Mouse (Mus musculus): ENCODE results near the gene Ankub1. TPM values are rescaled to one million over a fixed set of nuclear protein-coding genes. Genes with fewer than 3 reads are reported as not detected.

The Ankub1 gene
- polyA plus RNA-seq, 1 experiment from 2014 or later = 0.14 TPM

DNA sequence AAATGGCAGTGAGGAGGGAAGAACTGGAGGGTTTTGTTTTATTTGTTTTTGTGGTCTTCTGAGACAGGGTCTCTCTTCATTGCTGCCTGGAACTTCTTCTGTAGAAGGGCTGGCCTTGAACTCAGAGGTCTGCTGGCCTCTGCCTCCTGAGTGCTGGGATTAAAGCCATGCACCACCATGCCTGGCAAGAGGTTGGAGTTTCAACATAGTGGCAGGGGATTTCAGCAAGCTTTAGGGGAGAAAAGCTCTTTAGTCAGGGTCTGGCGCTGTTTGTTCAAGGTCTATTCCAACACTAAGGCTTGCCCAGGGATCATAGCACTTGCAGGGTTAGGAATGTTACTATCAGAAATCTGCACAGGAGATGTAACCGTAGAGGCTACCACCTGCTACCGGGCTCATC lies 39.0 kb downstream of the Ankub1 start:
- Histone ChIP-seq H3K27me3 (replicated peaks; ENCODE audit: control insufficient read depth, insufficient read depth, low read length) (no peaks in the 10 kb centered on the region), H3K36me3 (ENCODE audit: control insufficient read depth, insufficient read depth, low read length) (peaks cover 10% of the 10 kb centered on the region; the same call in 1 of the 2 replicates), H3K27ac (replicated peaks; ENCODE audit: low read depth, low read length) (no peak overlapping the region), H3K4me1 (ENCODE audit: control insufficient read depth, insufficient read depth, low read length) (peaks cover 4% of the 10 kb centered on the region; the same call in 1 of the 2 replicates), H3K9me3 (ENCODE audit: control insufficient read depth, low read length) (no peaks in the 10 kb centered on the region), H3K4me2 (ENCODE audit: low read depth, low read length) (no peak overlapping the region), H3K4me3 (ENCODE audit: low read depth, low read length) (no peak overlapping the region), H3K9ac (ENCODE audit: low read depth, low read length) (no peak overlapping the region)
- DNase-seq (ENCODE audit: low spot score) = no peak
- 79% methylated on average over 3 of the region's 3 CpGs for WGBS
- ATAC-seq (ENCODE audit: low read depth) = no peak

GRCm38 (mm10) chr3:57652485-57652884 lies 40.1 kb downstream of the Ankub1 start:
- no peak overlapping the region for H3K4me3 ChIP-seq (ENCODE audit: low read depth, low read length)
- H3K9ac ChIP-seq (ENCODE audit: low read depth, low read length) = no peak overlapping the region
- DNase-seq (ENCODE audit: low spot score) (peak; percentile 33), ATAC-seq (ENCODE audit: low read depth) (no peak)
- H3K36me3 ChIP-seq (ENCODE audit: control insufficient read depth, insufficient read depth, low read length) = peaks cover 13% of the 10 kb centered on the region
- WGBS = 85% methylated on average over 3 of the region's 3 CpGs
- H3K9me3 ChIP-seq (ENCODE audit: control insufficient read depth, low read length) = no peaks in the 10 kb centered on the region
- H3K27ac ChIP-seq (replicated peaks; ENCODE audit: low read depth, low read length) = no peak overlapping the region
- H3K27me3 ChIP-seq (replicated peaks; ENCODE audit: control insufficient read depth, insufficient read depth, low read length) = no peaks in the 10 kb centered on the region
- H3K4me1 ChIP-seq (ENCODE audit: control insufficient read depth, insufficient read depth, low read length) = peaks cover 4% of the 10 kb centered on the region; the same call in 1 of the 2 replicates
- H3K4me2 ChIP-seq (ENCODE audit: low read depth, low read length) = no peak overlapping the region

GRCm38 (mm10) chr3:57651865-57652259 lies 40.7 kb downstream of the Ankub1 start:
- H3K4me3 ChIP-seq (ENCODE audit: low read depth, low read length) = peak overlapping the region; percentile 78
- ATAC-seq (ENCODE audit: low read depth) (0 out of 2 replicates have a peak, but pooled peaks have one; percentile 4), DNase-seq (ENCODE audit: low spot score) (no peak)
- H3K9ac ChIP-seq (ENCODE audit: low read depth, low read length) = peak overlapping the region; percentile 77
- no peaks in the 10 kb centered on the region for H3K9me3 ChIP-seq (ENCODE audit: control insufficient read depth, low read length)
- H3K4me1 ChIP-seq (ENCODE audit: control insufficient read depth, insufficient read depth, low read length) = peaks cover 4% of the 10 kb centered on the region; the same call in 1 of the 2 replicates
- peaks cover 13% of the 10 kb centered on the region for H3K36me3 ChIP-seq (ENCODE audit: control insufficient read depth, insufficient read depth, low read length)
- H3K4me2 ChIP-seq (ENCODE audit: low read depth, low read length) = peak overlapping the region; percentile 63
- peak overlapping the region; percentile 78; the same call in 1 of the 2 replicates for H3K27ac ChIP-seq (replicated peaks; ENCODE audit: low read depth, low read length)
- no peaks in the 10 kb centered on the region for H3K27me3 ChIP-seq (replicated peaks; ENCODE audit: control insufficient read depth, insufficient read depth, low read length)
- 62% methylated on average over 3 of the region's 3 CpGs for WGBS

- peaks cover 4% of the 10 kb centered on the region; the same call in 1 of the 2 replicates for H3K4me1 ChIP-seq (ENCODE audit: control insufficient read depth, insufficient read depth, low read length)
- DNase-seq (ENCODE audit: low spot score) (peak; percentile 89), ATAC-seq (ENCODE audit: low read depth) (peak; percentile 98)
- peak within 1 kb of the TSS; percentile 78 for H3K27ac ChIP-seq (replicated peaks; ENCODE audit: low read depth, low read length)
- peaks cover 18% of the 10 kb centered on the region for H3K36me3 ChIP-seq (ENCODE audit: control insufficient read depth, insufficient read depth, low read length)
- no peaks in the 10 kb centered on the region for H3K9me3 ChIP-seq (ENCODE audit: control insufficient read depth, low read length)
- peak within 1 kb of the TSS; percentile 77 for H3K9ac ChIP-seq (ENCODE audit: low read depth, low read length)
- peak within 1 kb of the TSS; percentile 78 for H3K4me3 ChIP-seq (ENCODE audit: low read depth, low read length)
- H3K27me3 ChIP-seq (replicated peaks; ENCODE audit: control insufficient read depth, insufficient read depth, low read length) = no peaks in the 10 kb centered on the region
- WGBS = under 1% methylated on average over 37 of the region's 42 CpGs
- peak within 1 kb of the TSS; percentile 63 for H3K4me2 ChIP-seq (ENCODE audit: low read depth, low read length)
These were observed 41.3 kb downstream of the Ankub1 start, which contains the start of gene Commd2 for GRCm38 (mm10) chr3:57651231-57651864. Commd2 (minus strand) TSS chr3:57651715.

GRCm38 (mm10) chr3:57643191-57643590 lies 49.4 kb downstream of the Ankub1 start:
- Histone ChIP-seq H3K27me3 (replicated peaks; ENCODE audit: control insufficient read depth, insufficient read depth, low read length) (no peaks in the 10 kb centered on the region), H3K36me3 (ENCODE audit: control insufficient read depth, insufficient read depth, low read length) (peaks cover 32% of the 10 kb centered on the region), H3K4me2 (ENCODE audit: low read depth, low read length) (no peak overlapping the region), H3K9ac (ENCODE audit: low read depth, low read length) (no peak overlapping the region), H3K4me1 (ENCODE audit: control insufficient read depth, insufficient read depth, low read length) (no peaks in the 10 kb centered on the region), H3K27ac (replicated peaks; ENCODE audit: low read depth, low read length) (no peak overlapping the region), H3K4me3 (ENCODE audit: low read depth, low read length) (no peak overlapping the region), H3K9me3 (ENCODE audit: control insufficient read depth, low read length) (no peaks in the 10 kb centered on the region)
- WGBS = 89% methylated on average over 6 of the region's 6 CpGs
- ATAC-seq (ENCODE audit: low read depth) (no peak), DNase-seq (ENCODE audit: low spot score) (no peak)

DNA sequence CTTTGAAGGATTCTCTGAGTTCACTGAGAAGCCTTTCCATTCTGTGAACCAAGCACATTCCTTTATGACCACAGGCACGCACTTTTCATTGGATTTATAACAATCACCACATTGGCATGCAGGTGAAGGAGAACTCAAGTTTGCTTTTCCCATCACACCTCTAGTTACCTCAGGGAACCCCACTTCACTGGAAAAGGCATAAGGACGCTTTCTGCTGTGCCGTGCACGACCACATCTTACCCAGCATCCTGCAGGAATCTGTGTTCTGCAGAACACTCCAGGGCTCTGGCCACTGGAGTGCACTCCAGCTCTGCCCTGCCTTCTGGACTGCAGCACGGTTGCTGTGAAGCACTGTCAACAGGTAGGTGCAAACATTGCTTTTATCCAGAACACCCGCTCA lies 55.0 kb downstream of the Ankub1 start:
- no peak overlapping the region for H3K4me2 ChIP-seq (ENCODE audit: low read depth, low read length)
- H3K4me1 ChIP-seq (ENCODE audit: control insufficient read depth, insufficient read depth, low read length) = no peaks in the 10 kb centered on the region
- H3K9ac ChIP-seq (ENCODE audit: low read depth, low read length) = no peak overlapping the region
- DNase-seq (ENCODE audit: low spot score) (peak; percentile 26), ATAC-seq (ENCODE audit: low read depth) (peak; percentile 55; the same call in 1 of the 2 replicates)
- H3K27me3 ChIP-seq (replicated peaks; ENCODE audit: control insufficient read depth, insufficient read depth, low read length) = no peaks in the 10 kb centered on the region
- 63% methylated on average over 6 of the region's 6 CpGs for WGBS
- no peak overlapping the region for H3K4me3 ChIP-seq (ENCODE audit: low read depth, low read length)
- no peaks in the 10 kb centered on the region for H3K9me3 ChIP-seq (ENCODE audit: control insufficient read depth, low read length)
- 0 out of 2 replicates have a peak, but pooled peaks cover 1% of the 10 kb centered on the region for H3K36me3 ChIP-seq (ENCODE audit: control insufficient read depth, insufficient read depth, low read length)
- H3K27ac ChIP-seq (replicated peaks; ENCODE audit: low read depth, low read length) = no peak overlapping the region

DNA sequence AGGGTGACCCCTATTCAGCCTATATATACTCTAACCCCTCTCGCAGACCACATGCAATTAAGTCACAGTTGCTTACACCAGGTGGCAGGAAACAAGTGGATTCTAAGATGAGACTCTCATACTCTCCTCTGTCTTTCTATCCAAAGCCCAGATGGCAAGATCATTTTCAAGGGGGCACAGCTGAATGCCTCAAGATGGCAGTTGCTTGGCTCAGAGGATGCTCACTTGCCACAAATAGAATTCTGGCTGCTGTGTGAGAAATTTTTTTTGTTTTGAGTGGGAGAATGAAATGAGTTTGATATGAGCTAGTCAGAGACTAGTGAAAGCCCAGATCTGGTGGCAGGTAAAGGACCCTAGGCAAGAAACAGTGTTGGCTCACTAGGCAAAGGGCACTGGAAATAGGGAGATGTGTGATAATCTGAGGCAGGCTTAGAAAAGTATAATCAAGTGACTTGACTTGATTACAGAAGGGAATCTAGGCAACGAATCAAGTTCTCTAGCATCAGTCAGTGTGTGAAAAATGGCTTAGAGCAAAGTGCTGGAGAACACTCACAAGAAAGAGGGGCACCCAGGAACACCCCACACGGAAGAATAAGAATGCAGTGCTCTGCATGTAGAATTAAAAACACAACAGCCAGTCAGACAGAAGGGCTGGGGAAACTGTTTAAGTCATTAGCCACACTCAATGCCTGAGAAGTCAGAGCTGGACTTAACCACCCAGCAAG lies 57.7 kb downstream of the Ankub1 start:
- H3K9me3 ChIP-seq (ENCODE audit: control insufficient read depth, low read length) = no peaks in the 10 kb centered on the region
- no peak overlapping the region for H3K4me2 ChIP-seq (ENCODE audit: low read depth, low read length)
- H3K9ac ChIP-seq (ENCODE audit: low read depth, low read length) = no peak overlapping the region
- H3K27ac ChIP-seq (replicated peaks; ENCODE audit: low read depth, low read length) = no peak overlapping the region
- DNase-seq (ENCODE audit: low spot score) (no peak), ATAC-seq (ENCODE audit: low read depth) (no peak)
- H3K36me3 ChIP-seq (ENCODE audit: control insufficient read depth, insufficient read depth, low read length) = no peaks in the 10 kb centered on the region
- no peak overlapping the region for H3K4me3 ChIP-seq (ENCODE audit: low read depth, low read length)
- WGBS = 81% methylated on average over 3 of the region's 3 CpGs
- no peaks in the 10 kb centered on the region for H3K27me3 ChIP-seq (replicated peaks; ENCODE audit: control insufficient read depth, insufficient read depth, low read length)
- H3K4me1 ChIP-seq (ENCODE audit: control insufficient read depth, insufficient read depth, low read length) = no peaks in the 10 kb centered on the region

DNA sequence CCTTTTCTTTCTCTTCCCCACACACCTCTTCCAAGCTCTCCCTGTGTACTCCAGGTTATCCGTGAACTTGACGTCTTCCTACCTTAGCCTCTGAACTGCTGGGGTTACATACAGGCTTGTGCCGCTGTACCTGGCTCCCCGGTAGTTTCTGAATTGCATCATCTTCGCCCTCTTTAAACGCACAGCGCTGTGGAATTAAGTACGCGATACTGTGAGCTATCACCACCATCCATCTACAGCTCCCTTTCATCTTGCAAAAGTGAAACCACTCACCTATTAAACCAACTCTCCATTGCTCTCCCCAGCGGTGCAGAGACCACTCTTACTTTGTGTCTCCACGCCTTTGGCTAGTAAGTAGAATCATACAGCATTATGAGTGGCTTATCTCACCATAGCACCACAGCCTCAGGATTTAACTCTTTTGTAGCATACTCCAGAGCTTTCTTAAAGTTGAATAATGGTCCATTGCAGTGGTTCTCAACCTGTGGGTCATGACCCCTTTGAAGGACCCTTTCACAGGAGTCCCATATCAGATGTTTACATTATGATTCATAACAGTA lies 65.6 kb downstream of the Ankub1 start:
- Histone ChIP-seq H3K9me3 (ENCODE audit: control insufficient read depth, low read length) (no peaks in the 10 kb centered on the region), H3K9ac (ENCODE audit: low read depth, low read length) (no peak overlapping the region), H3K27me3 (replicated peaks; ENCODE audit: control insufficient read depth, insufficient read depth, low read length) (no peaks in the 10 kb centered on the region), H3K4me3 (ENCODE audit: low read depth, low read length) (no peak overlapping the region), H3K4me2 (ENCODE audit: low read depth, low read length) (no peak overlapping the region), H3K36me3 (ENCODE audit: control insufficient read depth, insufficient read depth, low read length) (no peaks in the 10 kb centered on the region), H3K27ac (replicated peaks; ENCODE audit: low read depth, low read length) (no peak overlapping the region), H3K4me1 (ENCODE audit: control insufficient read depth, insufficient read depth, low read length) (no peaks in the 10 kb centered on the region)
- WGBS = 76% methylated on average over 11 of the region's 11 CpGs
- ATAC-seq (ENCODE audit: low read depth) (no peak), DNase-seq (ENCODE audit: low spot score) (no peak)
